Mouse (Mus musculus): ENCODE results near the gene Bnc2.

GRCm38 (mm10) chr4:84330509-84330908 is 344.6 kb downstream of the Bnc2 start:
- no peak for TF ChIP-seq CTCF (IDR thresholded peaks at IDR 0.05; ENCODE audit: insufficient read depth, low read length)
- TF ChIP-seq POLR2A (IDR thresholded peaks at IDR 0.05; ENCODE audit: borderline replicate concordance, extremely low read depth, low read depth, low read length): no peak
